Mouse (Mus musculus) gastrocnemius, adult 2 months (tissue): ENCODE data around the gene Tuft1. TPM values are rescaled to one million over a fixed set of nuclear protein-coding genes. Genes with fewer than 3 reads are reported as not detected.
"Not testable (repeated sequence)": the region's sequence is repeated elsewhere in the genome, so short reads cannot be mapped to it uniquely, and the experiment has no call there.

Experiments used
- DNase-seq: peaks from one replicate; pipeline ENCODE4 v3.0.0; 2022
- H3K27ac ChIP-seq: fragments of 200-600 bp; 2 replicates; pipeline ENCODE4 v1.8.1; 2022; ENCODE audit warnings: mild to moderate bottlenecking
- H3K4me3 ChIP-seq: fragments of 200-600 bp; 2 replicates; pipeline ENCODE4 v1.8.1; 2022; ENCODE audit warnings: mild to moderate bottlenecking, moderate library complexity
- CTCF ChIP-seq: fragments of 200-600 bp; IDR thresholded peaks from 2 replicates; pipeline ENCODE4 v1.8.1; 2022; ENCODE audit warnings: antibody characterized with exemption, mild to moderate bottlenecking, moderate library complexity
- intact Hi-C: fragments of 180-260 bp; cut with DNase I; formaldehyde crosslinking; loops from one replicate; pipeline ENCODE4 v1.15.1; 2025
- long read RNA-seq, 2 experiments: library from polyadenylated mRNA; stranded (forward); transcript quantifications; one replicate each; pipeline ENCODE4 v2.0.0; 2021
- total RNA-seq, 2 experiments: library from RNA; stranded (reverse); gene quantifications; 2 replicates each; pipeline ENCODE4 v1.2.3; 2021

Tuft1 gene
- 1 to 10 TPM in 1 of 2 experiments, under 1 TPM in 1; 0.92 to 2.2 TPM for total RNA-seq
- long read RNA-seq, experiment 1, partial matches to known transcripts = 0 of 3 reads
- long read RNA-seq, experiment 1, other reads (novel, unspliced or antisense) = 0 of 3 reads
- long read RNA-seq, experiment 2, partial matches to known transcripts = 0 of 2 reads
- long read RNA-seq, experiment 2, other reads (novel, unspliced or antisense) = 1 of 2 reads

GRCm38 (mm10) chr3:94658740-94659095 lies at the start of gene Tuft1:
Gene Tuft1, minus strand, starts transcription at chr3:94658872.
- H3K27ac ChIP-seq, intact Hi-C loops: not testable (repeated sequence)
- H3K4me3 ChIP-seq = peak within 1 kb of the TSS; percentile 65
- peak; percentile 73 for DNase-seq

- intact Hi-C loops, DNase-seq, H3K27ac ChIP-seq, H3K4me3 ChIP-seq: not testable (repeated sequence)
- TF ChIP-seq CTCF = peak; percentile 42
Observed at GRCm38 (mm10) chr3:94703364-94703763, 44.7 kb upstream of the Tuft1 start.

- no peak overlapping the region for H3K27ac ChIP-seq
- no peak for TF ChIP-seq CTCF
- DNase-seq = no peak
- no peak overlapping the region for H3K4me3 ChIP-seq
- intact Hi-C loops = no loop called here
Observed at GRCm38 (mm10) chr3:94702856-94703255, 44.2 kb upstream of the Tuft1 start.

- DNase-seq, H3K27ac ChIP-seq, intact Hi-C loops, H3K4me3 ChIP-seq: not testable (repeated sequence)
Observed at GRCm38 (mm10) chr3:94702163-94702810, 43.6 kb upstream of the Tuft1 start.

- intact Hi-C loops, DNase-seq, H3K27ac ChIP-seq, H3K4me3 ChIP-seq: not testable (repeated sequence)
Observed at GRCm38 (mm10) chr3:94696257-94696656, 37.6 kb upstream of the Tuft1 start.

DNA sequence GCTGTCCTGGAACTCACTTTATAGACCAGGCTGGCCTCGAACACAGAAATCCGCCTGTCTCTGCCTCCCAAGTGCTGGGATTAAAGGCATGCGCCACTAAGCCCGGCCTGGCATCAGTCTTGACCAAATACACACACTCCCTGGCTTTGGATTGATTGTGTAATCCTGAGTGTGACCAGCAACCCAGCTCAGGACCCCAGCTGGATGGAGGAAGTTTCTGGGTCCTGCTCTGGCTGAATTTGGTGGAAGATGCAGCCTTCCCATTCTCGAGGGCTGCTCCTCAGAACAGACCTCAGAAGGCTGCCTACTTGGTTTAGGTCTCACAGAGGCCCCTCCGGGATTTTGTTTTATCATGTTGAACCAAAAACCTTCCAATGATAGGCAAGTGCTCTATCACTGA lies 36.9 kb upstream of the Tuft1 start:
- H3K4me3 ChIP-seq, DNase-seq, intact Hi-C loops, H3K27ac ChIP-seq: not testable (repeated sequence)

- DNase-seq, H3K27ac ChIP-seq, H3K4me3 ChIP-seq, intact Hi-C loops: not testable (repeated sequence)
Observed at GRCm38 (mm10) chr3:94693874-94694273, 35.2 kb upstream of the Tuft1 start.

DNA sequence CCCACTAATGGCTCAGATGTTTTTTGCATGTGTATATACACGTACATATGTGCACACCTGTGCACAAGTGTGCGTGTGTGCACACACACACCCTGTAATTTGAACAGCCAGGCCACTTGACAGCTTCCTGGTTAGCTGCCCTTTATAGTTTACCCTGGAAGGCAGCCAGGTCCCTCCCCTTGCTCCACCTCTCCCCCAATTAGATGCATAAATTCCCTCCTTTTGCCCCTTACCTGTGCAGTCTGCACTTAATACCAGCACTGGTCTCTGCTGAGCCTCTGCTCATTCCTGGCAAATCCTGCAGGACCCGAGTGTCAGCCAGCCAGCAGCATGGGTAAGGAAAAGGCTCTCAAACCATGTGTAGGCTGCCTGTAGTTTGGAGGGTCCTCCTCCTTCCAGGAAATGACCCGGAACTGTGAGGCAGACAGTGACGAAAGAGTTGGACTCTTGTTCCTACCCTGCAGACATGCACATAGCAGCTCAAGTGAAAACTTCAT lies 34.7 kb upstream of the Tuft1 start, which contains the start of gene Selenbp2:
TSS of gene Selenbp2 (plus strand) at position 228 of the 497 bp plus-strand sequence.
- Histone ChIP-seq H3K4me3 (no peak within 1 kb of the TSS), H3K27ac (no peak within 1 kb of the TSS)
- no peak for TF ChIP-seq CTCF
- DNase-seq = no peak
- intact Hi-C loops = no loop called here

DNA sequence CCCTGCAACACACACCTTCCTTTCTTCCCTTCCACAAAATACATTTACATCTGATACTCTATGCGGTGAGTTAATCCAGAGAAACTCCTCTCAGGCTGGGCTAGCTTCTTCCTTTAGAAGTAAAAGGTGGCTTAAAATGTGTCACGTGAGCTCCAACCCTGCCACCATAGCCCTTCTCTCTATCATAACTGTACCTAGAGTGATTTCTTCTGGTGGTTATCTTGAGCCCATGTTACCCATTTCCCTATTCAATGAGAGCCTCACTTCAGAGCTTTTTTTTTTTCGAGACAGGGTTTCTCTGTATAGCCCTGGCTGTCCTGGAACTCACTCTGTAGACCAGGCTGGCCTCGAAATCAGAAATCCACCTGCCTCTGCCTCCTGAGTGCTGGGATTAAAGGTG lies 33.0 kb upstream of the Tuft1 start:
- DNase-seq, H3K27ac ChIP-seq, intact Hi-C loops, H3K4me3 ChIP-seq: not testable (repeated sequence)

GRCm38 (mm10) chr3:94690616-94691247 lies 32.1 kb upstream of the Tuft1 start:
- intact Hi-C loops = no loop called here
- no peak for DNase-seq
- no peak for TF ChIP-seq CTCF

DNA sequence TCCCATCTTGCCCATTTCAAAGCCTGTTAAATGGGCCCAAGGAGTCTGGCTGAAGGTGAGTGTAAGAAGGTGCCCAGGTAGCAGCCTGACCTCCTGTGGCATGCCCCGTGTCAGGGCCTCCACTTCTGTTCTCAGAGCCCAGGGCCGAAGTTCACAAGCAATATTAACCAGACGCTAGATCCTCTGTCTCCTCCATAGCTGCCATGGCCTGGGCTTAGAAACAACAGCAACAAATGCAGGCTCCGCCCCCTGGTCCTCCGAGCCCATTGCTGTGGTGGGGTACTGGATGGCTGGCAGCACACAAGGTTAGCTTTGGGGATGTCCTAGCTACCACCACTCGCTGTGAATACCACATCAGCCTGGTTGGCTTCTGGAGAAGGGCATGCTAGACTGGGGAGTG lies 31.5 kb upstream of the Tuft1 start:
- H3K4me3 ChIP-seq, DNase-seq, H3K27ac ChIP-seq, intact Hi-C loops: not testable (repeated sequence)

More at GRCm38 (mm10) chr3:94690616-94691247, 32.1 kb upstream of the Tuft1 start:
- Histone ChIP-seq H3K4me3 (no peak overlapping the region), H3K27ac (no peak overlapping the region)

DNA sequence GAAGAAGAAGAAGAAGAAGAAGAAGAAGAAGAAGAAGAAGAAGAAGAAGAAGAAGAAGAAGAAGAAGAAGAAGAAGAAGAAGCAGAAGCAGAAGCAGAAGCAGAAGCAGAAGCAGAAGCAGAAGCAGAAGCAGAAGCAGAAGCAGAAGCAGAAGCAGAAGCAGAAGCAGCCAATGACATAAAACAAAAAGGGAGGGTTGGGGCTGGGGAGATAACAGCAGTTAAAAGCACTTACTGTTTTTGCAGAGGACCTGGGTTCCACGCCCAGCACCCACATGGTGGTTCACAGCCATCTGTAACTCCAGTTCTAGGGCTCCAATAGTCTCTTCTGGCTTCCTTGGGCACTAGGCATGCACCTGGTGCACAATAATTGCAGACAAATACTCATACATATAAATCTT lies 30.5 kb upstream of the Tuft1 start:
- DNase-seq, H3K27ac ChIP-seq, H3K4me3 ChIP-seq, intact Hi-C loops: not testable (repeated sequence)

GRCm38 (mm10) chr3:94688698-94689097 lies 30.0 kb upstream of the Tuft1 start:
- H3K4me3 ChIP-seq, DNase-seq, intact Hi-C loops: not testable (repeated sequence)

DNA sequence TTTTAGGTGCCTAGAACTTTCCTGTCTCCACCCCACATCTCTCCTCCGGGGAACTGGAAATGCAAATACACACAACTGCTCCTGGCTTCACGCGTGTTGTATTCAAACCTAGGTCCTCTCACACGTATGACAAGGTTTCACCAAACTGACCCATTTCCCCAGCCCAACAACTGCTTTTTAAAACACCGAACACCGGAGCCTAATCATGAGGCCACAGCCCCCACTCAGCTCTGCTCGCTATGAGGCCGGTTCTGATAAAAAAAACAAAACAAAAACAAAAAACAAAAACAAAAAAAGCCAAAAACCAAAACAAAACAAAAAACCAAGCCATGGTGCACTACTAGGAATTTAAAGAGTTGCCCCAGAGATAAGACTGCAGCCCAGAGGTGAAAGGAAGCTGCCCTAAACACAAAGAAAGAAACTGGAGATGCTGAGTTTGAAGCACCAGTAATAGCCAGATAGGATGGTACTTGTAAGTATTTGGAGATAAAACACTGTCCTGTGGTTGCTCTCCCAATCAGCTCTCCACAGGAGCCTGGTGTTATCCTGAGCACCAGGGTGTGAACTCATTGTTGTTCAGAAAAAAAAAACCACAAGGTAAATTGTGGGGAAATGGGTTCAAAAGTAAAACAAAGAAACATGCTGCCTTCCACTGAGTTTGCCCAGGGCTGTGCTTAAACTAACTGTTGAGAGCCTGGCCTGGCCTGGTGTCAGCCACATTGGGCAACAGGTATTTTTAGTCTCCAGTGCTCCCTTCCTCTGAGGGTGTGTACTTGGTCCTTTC lies 27.5 kb upstream of the Tuft1 start:
- DNase-seq, intact Hi-C loops, H3K27ac ChIP-seq, H3K4me3 ChIP-seq: not testable (repeated sequence)

More at GRCm38 (mm10) chr3:94688698-94689097, 30.0 kb upstream of the Tuft1 start:
- H3K27ac ChIP-seq = not testable (repeated sequence)
